In genomic region chr12:112140231-112140630, GRCm38 (mm10) we compare ENCODE assay signal across 8 mouse cellular contexts. TPM values are rescaled to one million over a fixed set of nuclear protein-coding genes. Genes with fewer than 3 reads are reported as not detected.
DNase-seq lines count a peak whose midpoint lies in the region; ATAC-seq lines count a peak whose summit lies in the region.

No protein-coding gene starts in this region.

- H3K27me3 ChIP-seq in midbrain, embryonic 14.5 days (ENCODE audit: control insufficient read depth, insufficient read depth, low read length), result peaks cover 30% of the 10 kb centered on the region

- no peaks in the 10 kb centered on the region for H3K9me3 ChIP-seq in midbrain, embryonic 14.5 days (ENCODE audit: control insufficient read depth, low read length)

- H3K4me1 ChIP-seq in midbrain, embryonic 14.5 days (ENCODE audit: control insufficient read depth, insufficient read depth, low read length), result peaks cover 12% of the 10 kb centered on the region

- H3K4me2 ChIP-seq in midbrain, embryonic 14.5 days (ENCODE audit: low read length), result no peak overlapping the region

- intact Hi-C loops in gastrocnemius, postnatal 36 days (cut with DNase I), result loop anchor here (1.0 kb wide), 1 partner anchor 27 kb away; no protein-coding TSS in a partner anchor

- H3K4me3 ChIP-seq in midbrain, embryonic 14.5 days (replicated peaks; ENCODE audit: low read depth, low read length), result no peak overlapping the region

- no peak for ATAC-seq in midbrain, embryonic 14.5 days (ENCODE audit: low FRiP score, low TSS enrichment)
- no peak for ATAC-seq in erythroblast, adult 5-6 weeks (replicated peaks; ENCODE audit: low FRiP score, poor library complexity, severe bottlenecking)

- H3K36me3 ChIP-seq in midbrain, embryonic 14.5 days (ENCODE audit: control insufficient read depth, insufficient read depth, low read length), result no peaks in the 10 kb centered on the region

- H3K27ac ChIP-seq in midbrain, embryonic 14.5 days (replicated peaks; ENCODE audit: low read depth, low read length), result no peak overlapping the region

- WGBS in midbrain, embryonic 14.5 days, result 5% methylated on average over 5 of the region's 5 CpGs

- peak; percentile 52 for DNase-seq in gastrocnemius, adult 18-20 months (ENCODE audit: low spot score)
- DNase-seq in gastrocnemius, postnatal 36 days, result no peak
- peak; percentile 38 for DNase-seq in thymus, postnatal 0 days (ENCODE audit: low spot score)
- DNase-seq in thymus, postnatal 10 days (ENCODE audit: low spot score in 2 of 2), result no peak
- peak; percentile 82 for DNase-seq in embryo, embryonic 11 days
- peak; percentile 44 for DNase-seq in layer of hippocampus, adult 9-10 months (ENCODE audit: low spot score)
- DNase-seq in midbrain, embryonic 14.5 days, result peak; percentile 85

- H3K9ac ChIP-seq in midbrain, embryonic 14.5 days (replicated peaks; ENCODE audit: low read length), result no peak overlapping the region

RNA-seq across cellular contexts. Expression of gene Kif26a, which starts 5.8 kb away (rescaled TPM):
- total RNA-seq in gastrocnemius, adult 18-20 months (2021), result 1 to 10 TPM; 2.7 to 4.5 TPM
- 1 to 10 TPM; 4.0 to 4.7 TPM for total RNA-seq in gastrocnemius, postnatal 36 days (2021)
- 0.87 and 0.92 TPM in 2 replicates for polyA plus RNA-seq in thymus, postnatal 0 days (2015; fragmentation: Nextera tagmentation; extraction: Ambion mirVana)
- polyA plus RNA-seq in midbrain, embryonic 14.5 days (2014; fragmentation: Nextera tagmentation; extraction: Ambion mirVana), result 6.2 and 7.2 TPM in 2 replicates
- total RNA-seq in erythroblast, adult 5-6 weeks (2015; ENCODE audit: low replicate concordance), result not detected in 2 replicates
- not detected in 2 replicates for total RNA-seq in erythroblast, adult 5-6 weeks (2017; ENCODE audit: low replicate concordance)

RNA-seq across cellular contexts. Expression of gene Aspg, which starts 33.8 kb away (rescaled TPM):
- total RNA-seq in gastrocnemius, adult 18-20 months (2021), result not detected
- under 1 TPM in 1 of 2 experiments, not detected in 1; 0.20 TPM for total RNA-seq in gastrocnemius, postnatal 36 days (2021)
- 0.82 and 0.85 TPM in 2 replicates for polyA plus RNA-seq in thymus, postnatal 0 days (2015; fragmentation: Nextera tagmentation; extraction: Ambion mirVana)
- polyA plus RNA-seq in midbrain, embryonic 14.5 days (2014; fragmentation: Nextera tagmentation; extraction: Ambion mirVana), result not detected in 2 replicates
- total RNA-seq in erythroblast, adult 5-6 weeks (2015; ENCODE audit: low replicate concordance), result not detected in 2 replicates
- total RNA-seq in erythroblast, adult 5-6 weeks (2017; ENCODE audit: low replicate concordance), result not detected in 2 replicates

Comparison
In these comparisons a context has a peak if more than half of its experiments do, and no peak if none do; other contexts are left out.
1. DNase-seq: peak in gastrocnemius, adult 18-20 months (single experiment), thymus, postnatal 0 days (single experiment), embryo, embryonic 11 days (single experiment), layer of hippocampus, adult 9-10 months (single experiment) and midbrain, embryonic 14.5 days (single experiment); none in gastrocnemius, postnatal 36 days (0 of 2) and thymus, postnatal 10 days (0 of 2).